Mouse (Mus musculus) stomach, embryonic 16.5 days (tissue): ENCODE results near the gene Serpina3b. TPM values are rescaled to one million over a fixed set of nuclear protein-coding genes. Genes with fewer than 3 reads are reported as not detected.

Experiments used
- ATAC-seq: fragments of 200-750 bp; cut with Nextera tagmentation; 2 replicates; pipeline ENCODE4 v1.8.0; 2017; ENCODE audit warnings: moderate number of reproducible peaks, moderate TSS enrichment; ENCODE audit not compliant: insufficient read depth, low FRiP score
- H3K27ac ChIP-seq: fragments of 300-500 bp; sonication (generic); 2 replicates; pipeline ENCODE4 v1.5.1; 2014; ENCODE audit warnings: low read length
- H3K27me3 ChIP-seq: fragments of 300-500 bp; sonication (generic); 2 replicates; pipeline ENCODE4 v1.6.1; 2014; ENCODE audit warnings: low read length, control low read depth, mixed read lengths; ENCODE audit not compliant: control insufficient read depth, insufficient read depth
- H3K36me3 ChIP-seq: fragments of 300-500 bp; sonication (generic); 2 replicates; pipeline ENCODE4 v1.6.1; 2014; ENCODE audit warnings: low read length; ENCODE audit not compliant: control insufficient read depth, insufficient read depth
- H3K4me1 ChIP-seq: fragments of 300-500 bp; sonication (generic); 2 replicates; pipeline ENCODE4 v1.6.1; 2014; ENCODE audit warnings: low read length, control low read depth, mixed read lengths; ENCODE audit not compliant: control insufficient read depth, insufficient read depth
- H3K4me2 ChIP-seq: fragments of 300-500 bp; sonication (generic); 2 replicates; pipeline ENCODE4 v1.6.1; 2014; ENCODE audit warnings: low read depth, low read length, mixed read lengths
- H3K4me3 ChIP-seq: fragments of 300-500 bp; sonication (generic); replicated peaks from 2 replicates; pipeline ENCODE4 v1.5.1; 2014; ENCODE audit warnings: mild to moderate bottlenecking, low read length
- H3K9ac ChIP-seq: fragments of 300-500 bp; sonication (generic); 2 replicates; pipeline ENCODE4 v1.6.1; 2014; ENCODE audit warnings: low read length
- H3K9me3 ChIP-seq: fragments of 300-500 bp; sonication (generic); replicated peaks from 2 replicates; pipeline ENCODE4 v1.6.1; 2016; ENCODE audit warnings: low read length, control low read depth; ENCODE audit not compliant: control insufficient read depth
- WGBS: fragments of 180-500 bp; shearing (Covaris S2); extraction: QIAGEN DNeasy Blood & Tissue Kit; methylation state at CpG from one replicate; pipeline ENCODE4 v1.1.7; 2014; 5-methylcytosine and 5-hydroxymethylcytosine counted together
- polyA plus RNA-seq: library from polyadenylated mRNA; unstranded; fragments of >200 nt; fragmentation: Nextera tagmentation; extraction: Ambion mirVana; gene quantifications from 2 replicates; pipeline ENCODE4 v1.2.1, GENCODE M21; 2015

Gene Serpina3b
- polyA plus RNA-seq, 1 experiment from 2014 or later: not detected

DNA sequence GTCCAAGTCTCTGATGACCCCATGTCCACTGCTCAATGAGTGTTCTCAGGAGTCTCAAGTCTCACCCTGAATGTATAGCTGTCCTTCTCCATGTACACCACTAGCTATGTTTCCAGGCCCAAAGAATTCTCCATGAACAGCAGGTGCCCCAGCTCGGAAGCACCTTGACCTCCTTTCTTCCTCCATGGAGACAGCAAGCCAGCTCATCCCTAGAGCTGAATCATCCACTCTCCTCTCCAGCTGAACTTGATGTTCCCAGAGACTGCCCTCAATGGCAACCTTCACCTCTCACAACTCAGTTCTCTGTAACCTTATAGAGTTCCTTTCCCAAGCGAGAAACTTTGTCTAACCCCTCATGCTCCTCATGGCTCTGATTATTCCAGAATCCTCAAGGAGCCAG lies 17.8 kb downstream of the Serpina3b start:
- Histone ChIP-seq H3K4me1 (no peaks in the 10 kb centered on the region), H3K9ac (no peak overlapping the region), H3K4me2 (no peak overlapping the region), H3K9me3 (no peaks in the 10 kb centered on the region), H3K4me3 (no peak overlapping the region), H3K27ac (no peak overlapping the region), H3K27me3 (no peaks in the 10 kb centered on the region), H3K36me3 (no peaks in the 10 kb centered on the region)
- 76% methylated on average over 2 of the region's 2 CpGs for WGBS
- ATAC-seq: no peak

DNA sequence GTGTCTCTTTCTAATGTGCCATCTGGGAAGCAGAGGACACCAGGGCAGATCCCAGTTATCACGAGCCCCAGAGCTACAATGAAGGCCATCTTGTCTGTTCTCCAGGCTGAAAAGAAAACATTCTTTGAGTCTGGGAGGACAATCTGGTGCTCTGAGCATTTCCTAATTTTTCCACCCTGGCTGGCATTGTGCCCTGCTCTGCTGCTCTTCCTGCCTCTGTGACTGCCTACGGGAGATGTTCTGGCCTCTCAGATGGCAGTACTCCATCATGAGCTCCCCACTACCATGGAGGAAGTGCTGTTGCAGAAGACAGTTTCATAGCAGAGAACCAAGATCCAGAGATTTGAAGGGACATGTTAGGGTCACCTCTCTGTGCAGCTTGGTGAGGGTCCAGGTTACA lies 24.2 kb downstream of the Serpina3b start:
- Histone ChIP-seq H3K9me3 (no peaks in the 10 kb centered on the region), H3K9ac (no peak overlapping the region), H3K27me3 (no peaks in the 10 kb centered on the region), H3K4me3 (no peak overlapping the region), H3K36me3 (no peaks in the 10 kb centered on the region), H3K4me2 (no peak overlapping the region), H3K27ac (no peak overlapping the region), H3K4me1 (no peaks in the 10 kb centered on the region)
- WGBS: 67% methylated on average over 2 of the region's 2 CpGs
- ATAC-seq: no peak

DNA sequence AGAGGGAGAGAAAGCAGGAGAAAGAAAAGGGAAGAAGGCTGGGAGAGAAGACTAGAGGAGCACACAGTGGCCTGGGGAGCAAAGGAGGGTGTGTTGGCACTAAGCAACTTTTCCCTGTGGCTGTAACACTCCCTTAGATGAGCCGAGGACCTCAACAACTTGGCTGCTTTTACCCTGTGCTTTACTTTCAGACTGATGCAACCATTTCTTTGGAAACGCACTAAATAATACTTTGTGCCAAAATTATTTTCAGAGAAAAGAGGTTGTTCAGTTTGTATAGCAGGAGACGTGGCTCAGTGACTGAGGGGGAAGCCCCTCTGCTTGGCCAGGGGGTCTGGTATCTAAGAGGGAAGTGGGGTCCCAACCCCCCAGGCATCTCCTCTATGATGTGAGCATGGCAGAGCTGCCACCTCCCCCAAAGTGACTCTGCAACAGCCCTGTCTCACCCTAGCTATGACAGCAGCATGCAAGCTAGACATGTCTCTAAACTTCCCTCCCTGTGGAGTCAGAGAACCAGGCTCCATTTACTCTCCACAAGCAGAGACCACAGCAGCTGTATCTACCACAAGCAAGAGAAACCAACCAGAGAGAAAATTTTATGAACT lies 25.3 kb downstream of the Serpina3b start:
- H3K36me3 ChIP-seq: no peaks in the 10 kb centered on the region
- no peak overlapping the region for H3K4me3 ChIP-seq
- no peak for ATAC-seq
- WGBS: 53% methylated on average over 3 of the region's 3 CpGs
- no peak overlapping the region for H3K27ac ChIP-seq
- no peak overlapping the region for H3K4me2 ChIP-seq
- H3K9me3 ChIP-seq: no peaks in the 10 kb centered on the region
- H3K9ac ChIP-seq: no peak overlapping the region
- H3K4me1 ChIP-seq: no peaks in the 10 kb centered on the region
- no peaks in the 10 kb centered on the region for H3K27me3 ChIP-seq

DNA sequence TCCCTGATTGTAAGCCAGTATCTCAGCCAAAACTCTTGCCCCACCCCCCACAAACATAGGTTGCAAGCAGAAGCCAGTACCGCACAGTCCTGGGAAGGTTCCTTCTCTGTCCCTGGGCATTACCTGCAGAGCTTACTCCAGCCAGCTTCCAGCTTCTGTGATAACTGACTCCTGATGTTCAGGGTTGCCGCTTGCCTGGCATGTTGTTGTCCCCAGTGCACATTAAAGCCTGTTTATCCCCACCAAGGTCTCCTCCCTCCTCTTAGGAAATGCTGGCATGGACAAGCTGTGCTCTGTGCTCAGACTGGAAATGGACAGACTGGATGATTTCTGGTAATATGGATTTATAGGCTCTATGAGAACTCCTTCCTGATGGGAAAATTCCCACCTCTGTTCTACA lies 25.9 kb downstream of the Serpina3b start, which contains the start of gene Serpina3c:
TSS of gene Serpina3c (minus strand) at position 215 of the 400 bp plus-strand sequence.
- no peaks in the 10 kb centered on the region for H3K9me3 ChIP-seq
- 90% methylated on average over 2 of the region's 2 CpGs for WGBS
- no peak for ATAC-seq
- no peak within 1 kb of the TSS for H3K9ac ChIP-seq
- H3K27ac ChIP-seq: no peak within 1 kb of the TSS
- no peaks in the 10 kb centered on the region for H3K27me3 ChIP-seq
- H3K36me3 ChIP-seq: no peaks in the 10 kb centered on the region
- no peak within 1 kb of the TSS for H3K4me2 ChIP-seq
- no peak within 1 kb of the TSS for H3K4me3 ChIP-seq
- H3K4me1 ChIP-seq: no peaks in the 10 kb centered on the region

DNA sequence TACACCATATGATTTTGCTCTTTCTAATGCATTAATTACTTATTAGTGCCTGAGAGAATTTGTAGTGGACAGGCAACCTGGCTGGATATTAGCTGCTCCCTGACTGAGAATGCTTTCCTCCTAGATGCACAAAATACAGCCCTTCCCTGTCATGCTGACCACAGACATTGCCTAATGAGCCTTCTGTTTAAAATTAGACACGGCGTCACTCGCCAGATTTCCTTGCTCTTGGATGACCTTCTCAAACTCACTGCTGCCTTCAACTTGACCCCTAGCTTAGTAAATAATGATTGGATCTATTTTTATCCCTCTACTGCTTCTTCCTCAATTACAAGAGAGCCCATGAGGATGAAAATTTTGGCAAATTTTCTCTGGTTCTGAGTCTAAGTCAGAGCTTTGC lies 47.0 kb downstream of the Serpina3b start:
- no peak for ATAC-seq
- H3K27ac ChIP-seq: no peak overlapping the region
- no peak overlapping the region for H3K9ac ChIP-seq
- H3K4me3 ChIP-seq: no peak overlapping the region
- no peak overlapping the region for H3K4me2 ChIP-seq
- WGBS: 60% methylated on average over 3 of the region's 3 CpGs
- H3K36me3 ChIP-seq: no peaks in the 10 kb centered on the region
- no peaks in the 10 kb centered on the region for H3K27me3 ChIP-seq
- H3K4me1 ChIP-seq: no peaks in the 10 kb centered on the region
- no peaks in the 10 kb centered on the region for H3K9me3 ChIP-seq

DNA sequence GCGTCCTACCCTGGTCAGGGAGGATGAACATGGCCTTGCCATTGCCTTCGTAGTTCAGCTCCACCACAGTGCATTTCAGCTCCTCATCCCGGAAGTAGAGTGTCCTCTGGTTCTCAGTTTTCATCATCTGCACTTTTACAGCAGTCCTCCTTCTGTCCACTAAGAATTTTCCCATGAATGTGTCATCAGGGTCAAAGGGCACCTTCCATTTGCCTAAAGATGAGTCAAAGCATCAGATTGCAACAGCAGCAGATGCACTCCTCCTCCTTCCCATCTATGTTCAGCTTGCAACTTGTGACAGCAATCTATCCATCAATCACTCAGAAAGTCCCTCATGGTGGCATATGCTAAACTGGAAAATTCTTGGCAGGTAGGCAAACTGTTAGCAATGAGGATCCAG lies 47.8 kb downstream of the Serpina3b start:
- Histone ChIP-seq H3K36me3 (no peaks in the 10 kb centered on the region), H3K9ac (no peak overlapping the region), H3K27ac (no peak overlapping the region), H3K9me3 (no peaks in the 10 kb centered on the region), H3K27me3 (no peaks in the 10 kb centered on the region), H3K4me3 (no peak overlapping the region), H3K4me2 (no peak overlapping the region), H3K4me1 (no peaks in the 10 kb centered on the region)
- ATAC-seq: no peak
- 76% methylated on average over 3 of the region's 3 CpGs for WGBS

DNA sequence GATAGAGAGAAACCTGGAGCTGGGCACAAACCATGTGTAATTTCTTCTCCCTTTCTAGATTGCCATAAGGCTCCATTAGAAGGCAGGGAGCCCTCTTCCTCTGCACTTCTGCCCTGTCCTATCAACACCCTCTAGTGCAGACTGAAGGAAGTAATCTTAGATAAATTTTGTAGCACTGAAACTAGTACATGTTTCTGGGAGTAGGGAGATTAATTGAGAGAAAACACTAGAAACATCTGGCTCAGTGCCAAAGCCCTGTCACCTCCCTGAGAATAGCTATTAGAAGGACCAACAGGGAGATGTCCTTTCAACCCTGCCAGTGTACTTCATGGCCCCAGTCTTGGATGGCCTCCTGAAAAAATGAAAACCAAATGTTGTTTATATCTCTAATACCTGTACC lies 50.8 kb downstream of the Serpina3b start:
- Histone ChIP-seq H3K27ac (no peak overlapping the region), H3K27me3 (no peaks in the 10 kb centered on the region), H3K4me1 (no peaks in the 10 kb centered on the region), H3K4me2 (no peak overlapping the region), H3K9me3 (no peaks in the 10 kb centered on the region), H3K9ac (no peak overlapping the region), H3K4me3 (no peak overlapping the region), H3K36me3 (no peaks in the 10 kb centered on the region)
- ATAC-seq: no peak

DNA sequence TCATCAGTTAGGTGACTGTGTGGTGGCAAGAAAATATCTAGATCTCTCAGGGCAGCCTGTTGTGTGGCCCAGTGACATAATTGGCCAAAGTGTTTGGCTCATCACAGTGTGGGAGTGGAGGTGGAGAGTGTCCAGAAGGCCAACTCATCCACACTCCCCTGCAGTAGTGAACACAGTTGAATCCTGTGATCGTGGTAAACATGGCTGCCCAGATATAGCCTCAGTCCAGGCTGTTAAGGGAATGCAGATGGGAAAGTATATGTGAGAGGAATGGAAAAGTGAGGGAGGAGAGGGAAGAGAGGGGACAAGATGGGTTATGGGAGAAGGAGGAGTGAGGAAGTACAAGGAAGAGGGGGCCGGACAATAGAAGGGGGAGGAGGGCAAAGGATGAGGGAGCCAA lies 51.2 kb downstream of the Serpina3b start:
- H3K27me3 ChIP-seq: no peaks in the 10 kb centered on the region
- no peak overlapping the region for H3K9ac ChIP-seq
- H3K36me3 ChIP-seq: no peaks in the 10 kb centered on the region
- ATAC-seq: no peak
- WGBS: 80% methylated on average over 2 of the region's 2 CpGs
- no peak overlapping the region for H3K4me2 ChIP-seq
- no peaks in the 10 kb centered on the region for H3K4me1 ChIP-seq
- H3K9me3 ChIP-seq: no peaks in the 10 kb centered on the region
- H3K27ac ChIP-seq: no peak overlapping the region
- H3K4me3 ChIP-seq: no peak overlapping the region

DNA sequence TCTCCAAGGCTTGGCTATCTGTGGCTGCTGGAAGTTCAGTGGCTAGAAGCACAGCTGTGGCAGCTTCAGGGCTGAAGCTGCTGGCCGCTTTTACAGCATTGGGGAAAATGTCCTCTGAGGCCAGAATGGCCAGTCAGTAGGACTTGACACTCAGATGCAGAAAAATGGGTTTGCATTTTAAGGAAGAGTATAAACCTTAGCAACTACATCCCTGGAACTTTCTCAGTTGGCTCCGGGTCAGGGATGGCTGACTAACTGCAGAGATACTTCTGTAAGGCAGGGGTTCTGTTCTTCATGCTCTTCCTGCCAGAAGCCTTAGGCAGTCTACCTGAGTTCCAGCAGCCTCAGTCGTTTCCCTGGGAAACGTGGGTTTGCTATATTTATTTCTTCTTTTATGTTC lies 57.2 kb downstream of the Serpina3b start:
- Histone ChIP-seq H3K4me3 (no peak overlapping the region), H3K9me3 (no peaks in the 10 kb centered on the region), H3K9ac (no peak overlapping the region), H3K4me2 (no peak overlapping the region), H3K27me3 (no peaks in the 10 kb centered on the region), H3K36me3 (no peaks in the 10 kb centered on the region), H3K4me1 (no peaks in the 10 kb centered on the region), H3K27ac (no peak overlapping the region)
- ATAC-seq: no peak
- 73% methylated on average over 4 of the region's 4 CpGs for WGBS
